Mouse (Mus musculus) kidney, postnatal 0 days (tissue): ENCODE results near the gene Zfp768. TPM values are rescaled to one million over a fixed set of nuclear protein-coding genes. Genes with fewer than 3 reads are reported as not detected.
"Not testable (repeated sequence)": the region's sequence is repeated elsewhere in the genome, so short reads cannot be mapped to it uniquely, and the experiment has no call there.

Source experiments
- ATAC-seq: fragments of 200-750 bp; cut with Nextera tagmentation; replicated peaks from 2 replicates; pipeline ENCODE4 v1.8.0; 2017; ENCODE audit warnings: low read depth, moderate number of reproducible peaks, moderate TSS enrichment, moderate library complexity; ENCODE audit not compliant: low FRiP score
- DNase-seq: peaks from one replicate; pipeline ENCODE4 v3.0.0-alpha.2; 2016; ENCODE audit warnings: low spot score
- H3K27ac ChIP-seq: fragments of 300-500 bp; sonication (generic); 2 replicates; pipeline ENCODE4 v1.5.1; 2014; ENCODE audit warnings: mild to moderate bottlenecking
- H3K27me3 ChIP-seq: fragments of 300-500 bp; sonication (generic); 2 replicates; pipeline ENCODE4 v1.6.1; 2014; ENCODE audit warnings: low read length, mixed read lengths; ENCODE audit not compliant: insufficient read depth
- H3K36me3 ChIP-seq: fragments of 300-500 bp; sonication (generic); 2 replicates; pipeline ENCODE4 v1.6.1; 2014; ENCODE audit warnings: low read length, mixed read lengths; ENCODE audit not compliant: insufficient read depth
- H3K4me1 ChIP-seq: fragments of 300-500 bp; sonication (generic); replicated peaks from 2 replicates; pipeline ENCODE4 v1.6.1; 2014; ENCODE audit warnings: antibody characterized with exemption, low read length, mixed read lengths; ENCODE audit not compliant: insufficient read depth
- H3K4me2 ChIP-seq: fragments of 300-500 bp; sonication (generic); 2 replicates; pipeline ENCODE4 v1.6.1; 2014; ENCODE audit warnings: mild to moderate bottlenecking, low read length, moderate library complexity, mixed read lengths
- H3K4me3 ChIP-seq: fragments of 300-500 bp; sonication (generic); replicated peaks from 2 replicates; pipeline ENCODE4 v1.5.1; 2014; ENCODE audit warnings: low read depth, low read length
- H3K9ac ChIP-seq: fragments of 300-500 bp; sonication (generic); 2 replicates; pipeline ENCODE4 v1.6.1; 2014; ENCODE audit warnings: low read depth, low read length
- H3K9me3 ChIP-seq: fragments of 300-500 bp; sonication (generic); replicated peaks from 2 replicates; pipeline ENCODE4 v1.6.1; 2016; ENCODE audit warnings: low read length, inconsistent platforms, mixed read lengths
- CTCF ChIP-seq: IDR thresholded peaks from 2 replicates; pipeline ENCODE4 v1.5.1; 2016; ENCODE audit warnings: antibody characterized with exemption, low read depth, mild to moderate bottlenecking, moderate library complexity
- WGBS: fragments of 180-500 bp; shearing (Covaris S2); extraction: QIAGEN DNeasy Blood & Tissue Kit; methylation state at CpG from one replicate; pipeline ENCODE4 v1.1.7; 2014; 5-methylcytosine and 5-hydroxymethylcytosine counted together
- polyA plus RNA-seq: library from polyadenylated mRNA; unstranded; fragments of >200 nt; fragmentation: Nextera tagmentation; extraction: Ambion mirVana; gene quantifications from 2 replicates; pipeline ENCODE4 v1.2.1, GENCODE M21; 2015

Zfp768 gene
- polyA plus RNA-seq, 1 experiment from 2014 or later: 21.2 TPM

- Histone ChIP-seq H3K27ac (no peak overlapping the region), H3K9ac (no peak overlapping the region), H3K4me3 (no peak overlapping the region), H3K27me3 (no peaks in the 10 kb centered on the region), H3K4me1 (peaks cover 9% of the 10 kb centered on the region), H3K9me3 (no peaks in the 10 kb centered on the region), H3K4me2 (no peak overlapping the region), H3K36me3 (0 out of 2 replicates have a peak, but pooled peaks cover 7% of the 10 kb centered on the region)
- 94% methylated on average over 38 of the region's 38 CpGs for WGBS
- ATAC-seq (no peak), DNase-seq (no peak)
- no peak for TF ChIP-seq CTCF
These were observed 1.9 kb downstream of the Zfp768 start for GRCm38 (mm10) chr7:127343351-127344019.

GRCm38 (mm10) chr7:127342888-127343287 lies 2.5 kb downstream of the Zfp768 start:
- Histone ChIP-seq H3K4me3 (no peak overlapping the region), H3K36me3 (0 out of 2 replicates have a peak, but pooled peaks cover 7% of the 10 kb centered on the region), H3K27ac (peak overlapping the region; percentile 19; the same call in 1 of the 2 replicates), H3K9ac (no peak overlapping the region), H3K9me3 (no peaks in the 10 kb centered on the region), H3K4me1 (peaks cover 9% of the 10 kb centered on the region), H3K4me2 (no peak overlapping the region), H3K27me3 (no peaks in the 10 kb centered on the region)
- no peak for DNase-seq
- ATAC-seq: no peak
- no peak for TF ChIP-seq CTCF
- WGBS: 87% methylated on average over 7 of the region's 7 CpGs

GRCm38 (mm10) chr7:127342332-127342731 lies 3.1 kb downstream of the Zfp768 start:
- Histone ChIP-seq H3K9me3 (no peaks in the 10 kb centered on the region), H3K4me3 (no peak overlapping the region), H3K9ac (no peak overlapping the region), H3K4me1 (peaks cover 9% of the 10 kb centered on the region), H3K4me2 (no peak overlapping the region), H3K36me3 (0 out of 2 replicates have a peak, but pooled peaks cover 7% of the 10 kb centered on the region), H3K27ac (peak overlapping the region; percentile 19; the same call in 1 of the 2 replicates), H3K27me3 (no peaks in the 10 kb centered on the region)
- 59% methylated on average over 4 of the region's 4 CpGs for WGBS
- TF ChIP-seq CTCF: peak; percentile 62
- ATAC-seq (no peak), DNase-seq (peak; percentile 70)

- 86% methylated on average over 6 of the region's 6 CpGs for WGBS
- not testable (repeated sequence) for H3K9ac ChIP-seq, DNase-seq, H3K36me3 ChIP-seq, ATAC-seq, H3K27me3 ChIP-seq, H3K4me1 ChIP-seq, H3K4me3 ChIP-seq, H3K9me3 ChIP-seq, H3K4me2 ChIP-seq
- H3K27ac ChIP-seq: peak overlapping the region; percentile 81
These were observed 3.5 kb downstream of the Zfp768 start for GRCm38 (mm10) chr7:127341861-127342260.

- no peak overlapping the region for H3K4me3 ChIP-seq
- DNase-seq: no peak
- no peak for TF ChIP-seq CTCF
- H3K4me2 ChIP-seq: no peak overlapping the region
- H3K27me3 ChIP-seq: no peaks in the 10 kb centered on the region
- peaks cover 9% of the 10 kb centered on the region for H3K4me1 ChIP-seq
- no peak overlapping the region for H3K9ac ChIP-seq
- no peak for ATAC-seq
- 68% methylated on average over 8 of the region's 8 CpGs for whole genome bisulfite sequencing
- H3K9me3 ChIP-seq: no peaks in the 10 kb centered on the region
- peak overlapping the region; percentile 81 for H3K27ac ChIP-seq
- 0 out of 2 replicates have a peak, but pooled peaks cover 7% of the 10 kb centered on the region for H3K36me3 ChIP-seq
These were observed 4.0 kb downstream of the Zfp768 start for GRCm38 (mm10) chr7:127341356-127341755.

- no peaks in the 10 kb centered on the region for H3K36me3 ChIP-seq
- no peaks in the 10 kb centered on the region for H3K4me1 ChIP-seq
- H3K27ac ChIP-seq: no peak overlapping the region
- no peak overlapping the region for H3K4me3 ChIP-seq
- DNase-seq (no peak), ATAC-seq (no peak)
- H3K27me3 ChIP-seq: no peaks in the 10 kb centered on the region
- 56% methylated on average over 4 of the region's 4 CpGs for WGBS
- no peak for TF ChIP-seq CTCF
- H3K9me3 ChIP-seq: no peaks in the 10 kb centered on the region
- H3K9ac ChIP-seq: no peak overlapping the region
- H3K4me2 ChIP-seq: no peak overlapping the region
These were observed 7.8 kb downstream of the Zfp768 start for GRCm38 (mm10) chr7:127337636-127338035.
